Mouse (Mus musculus): ENCODE measurements around the gene Bud31. TPM values are rescaled to one million over a fixed set of nuclear protein-coding genes. Genes with fewer than 3 reads are reported as not detected.

Gene Bud31
- polyA plus RNA-seq, 1 experiment from 2014 or later = 164 TPM

Other genes starting within 250 kb of the Bud31 start
- 2.0 and 2.1 TPM in 2 replicates for gene Smurf1, start 174.5 kb upstream of the Bud31 start, polyA plus RNA-seq (2015; fragmentation: Nextera tagmentation; extraction: Ambion mirVana)
- gene Gm4871, start 107.6 kb upstream of the Bud31 start, polyA plus RNA-seq (2015; fragmentation: Nextera tagmentation; extraction: Ambion mirVana) = not detected in 2 replicates
- not detected in 2 replicates for gene 1700018F24Rik, start 97.4 kb upstream of the Bud31 start, polyA plus RNA-seq (2015; fragmentation: Nextera tagmentation; extraction: Ambion mirVana)
- gene Arpc1a, start 56.5 kb upstream of the Bud31 start, polyA plus RNA-seq (2015; fragmentation: Nextera tagmentation; extraction: Ambion mirVana) = 65.3 and 65.8 TPM in 2 replicates
- 0.05 and 0.06 TPM in 2 replicates for gene Kpna7, start 56.3 kb upstream of the Bud31 start, polyA plus RNA-seq (2015; fragmentation: Nextera tagmentation; extraction: Ambion mirVana)
- 158 and 163 TPM in 2 replicates for gene Arpc1b, start 26.1 kb upstream of the Bud31 start, polyA plus RNA-seq (2015; fragmentation: Nextera tagmentation; extraction: Ambion mirVana)
- 69.5 and 90.7 TPM in 2 replicates for gene Pdap1, start 124 bp upstream of the Bud31 start, polyA plus RNA-seq (2015; fragmentation: Nextera tagmentation; extraction: Ambion mirVana)
- 8.6 and 9.4 TPM in 2 replicates for gene Ptcd1, start 26.7 kb downstream of the Bud31 start, polyA plus RNA-seq (2015; fragmentation: Nextera tagmentation; extraction: Ambion mirVana)
- gene Cpsf4, start 26.9 kb downstream of the Bud31 start, polyA plus RNA-seq (2015; fragmentation: Nextera tagmentation; extraction: Ambion mirVana) = 32.4 and 34.7 TPM in 2 replicates
- 566 and 569 TPM in 2 replicates for gene Atp5j2, start 51.7 kb downstream of the Bud31 start, polyA plus RNA-seq (2015; fragmentation: Nextera tagmentation; extraction: Ambion mirVana)
- 5.9 and 6.0 TPM in 2 replicates for gene Zkscan14, start 61.5 kb downstream of the Bud31 start, polyA plus RNA-seq (2015; fragmentation: Nextera tagmentation; extraction: Ambion mirVana)
- gene Zkscan5, start 64.2 kb downstream of the Bud31 start, polyA plus RNA-seq (2015; fragmentation: Nextera tagmentation; extraction: Ambion mirVana) = 3.7 and 4.3 TPM in 2 replicates
- 18.6 and 21.8 TPM in 2 replicates for gene Zfp655, start 91.4 kb downstream of the Bud31 start, polyA plus RNA-seq (2015; fragmentation: Nextera tagmentation; extraction: Ambion mirVana)
- gene Zscan25, start 140.1 kb downstream of the Bud31 start, polyA plus RNA-seq (2015; fragmentation: Nextera tagmentation; extraction: Ambion mirVana) = 0.10 and 0.18 TPM in 2 replicates
- 0.07 TPM in 1 of 2 replicates, not detected in the other for gene Cyp3a57, start 204.9 kb downstream of the Bud31 start, polyA plus RNA-seq (2015; fragmentation: Nextera tagmentation; extraction: Ambion mirVana)

Data from liver, embryonic 13.5 days (tissue).